ENCODE assay signal across 7 mouse cellular contexts in genomic region chr5:143328690-143329495, GRCm38 (mm10). TPM values are rescaled to one million over a fixed set of nuclear protein-coding genes. Genes with fewer than 3 reads are reported as not detected.
A peak's percentile ranks its signal among the peaks of the same experiment; 100 is the strongest.
DNase-seq lines count a peak whose midpoint lies in the region; ATAC-seq lines count a peak whose summit lies in the region.

Zdhhc4 (minus strand) TSS chr5:143329256.

- H3K27ac ChIP-seq in embryonic facial prominence, embryonic 12.5 days = peak within 1 kb of the TSS; percentile 72; the same call in 1 of the 2 replicates
- H3K27ac ChIP-seq in limb, embryonic 11.5 days (replicated peaks; ENCODE audit: low read depth, low read length) = no peak within 1 kb of the TSS
- peak within 1 kb of the TSS; percentile 53 for H3K27ac ChIP-seq in midbrain, embryonic 14.5 days (replicated peaks; ENCODE audit: low read depth, low read length)

- H3K9ac ChIP-seq in embryonic facial prominence, embryonic 12.5 days = peak within 1 kb of the TSS; percentile 88
- H3K9ac ChIP-seq in limb, embryonic 11.5 days (ENCODE audit: low read length) = peak within 1 kb of the TSS; percentile 88
- H3K9ac ChIP-seq in midbrain, embryonic 14.5 days (replicated peaks; ENCODE audit: low read length) = peak within 1 kb of the TSS; percentile 89

- peak; percentile 76 for ATAC-seq in embryonic facial prominence, embryonic 12.5 days (ENCODE audit: insufficient number of reproducible peaks, insufficient read depth, low FRiP score, low TSS enrichment)
- ATAC-seq in limb, embryonic 11.5 days (ENCODE audit: insufficient number of reproducible peaks, low FRiP score, low TSS enrichment, low read depth) = peak; percentile 40; the same call in 1 of the 2 replicates
- ATAC-seq in midbrain, embryonic 14.5 days (ENCODE audit: low FRiP score, low TSS enrichment) = peak; percentile 70; the same call in 1 of the 2 replicates

- H3K4me2 ChIP-seq in embryonic facial prominence, embryonic 12.5 days (replicated peaks) = peak within 1 kb of the TSS; percentile 95
- peak within 1 kb of the TSS; percentile 86 for H3K4me2 ChIP-seq in limb, embryonic 11.5 days (ENCODE audit: low read depth, severe bottlenecking)
- H3K4me2 ChIP-seq in midbrain, embryonic 14.5 days (ENCODE audit: low read length) = peak within 1 kb of the TSS; percentile 95

- peak; percentile 94 for DNase-seq in adrenal gland, postnatal 25 days
- peak; percentile 99 for DNase-seq in heart, adult 11 months
- peak; percentile 93 for DNase-seq in kidney, adult 18-20 months
- DNase-seq in limb, embryonic 11.5 days (ENCODE audit: low spot score) = peak; percentile 97
- peak; percentile 98 for DNase-seq in midbrain, embryonic 14.5 days
- DNase-seq in spleen, adult 18-20 months = peak; percentile 80 to 91

- peaks cover 16% of the 10 kb centered on the region for H3K4me1 ChIP-seq in embryonic facial prominence, embryonic 12.5 days
- peaks cover 5% of the 10 kb centered on the region for H3K4me1 ChIP-seq in limb, embryonic 11.5 days (ENCODE audit: control insufficient read depth, insufficient read depth, low read length)
- peaks cover 14% of the 10 kb centered on the region for H3K4me1 ChIP-seq in midbrain, embryonic 14.5 days (ENCODE audit: control insufficient read depth, insufficient read depth, low read length)

- peaks cover 28% of the 10 kb centered on the region for H3K36me3 ChIP-seq in embryonic facial prominence, embryonic 12.5 days
- peaks cover 6% of the 10 kb centered on the region; the same call in 1 of the 2 replicates for H3K36me3 ChIP-seq in limb, embryonic 11.5 days (ENCODE audit: control insufficient read depth, insufficient read depth, low read length)
- peaks cover 27% of the 10 kb centered on the region for H3K36me3 ChIP-seq in midbrain, embryonic 14.5 days (ENCODE audit: control insufficient read depth, insufficient read depth, low read length)

- H3K4me3 ChIP-seq in embryonic facial prominence, embryonic 12.5 days = peak within 1 kb of the TSS; percentile 98
- peak within 1 kb of the TSS; percentile 98 for H3K4me3 ChIP-seq in limb, embryonic 11.5 days (ENCODE audit: low read depth, low read length)
- H3K4me3 ChIP-seq in midbrain, embryonic 14.5 days (replicated peaks; ENCODE audit: low read depth, low read length) = peak within 1 kb of the TSS; percentile 94

- no peaks in the 10 kb centered on the region for H3K27me3 ChIP-seq in embryonic facial prominence, embryonic 12.5 days
- no peaks in the 10 kb centered on the region for H3K27me3 ChIP-seq in limb, embryonic 11.5 days (ENCODE audit: control insufficient read depth, insufficient read depth, low read length)
- H3K27me3 ChIP-seq in midbrain, embryonic 14.5 days (ENCODE audit: control insufficient read depth, insufficient read depth, low read length) = no peaks in the 10 kb centered on the region

- H3K9me3 ChIP-seq in embryonic facial prominence, embryonic 12.5 days = no peaks in the 10 kb centered on the region
- no peaks in the 10 kb centered on the region for H3K9me3 ChIP-seq in limb, embryonic 11.5 days (ENCODE audit: control insufficient read depth, low read length)
- no peaks in the 10 kb centered on the region for H3K9me3 ChIP-seq in midbrain, embryonic 14.5 days (ENCODE audit: control insufficient read depth, low read length)

- under 1% methylated on average over 57 of the region's 57 CpGs for WGBS in embryonic facial prominence, embryonic 12.5 days
- WGBS in limb, embryonic 11.5 days = under 1% methylated on average over 52 of the region's 57 CpGs
- under 1% methylated on average over 57 of the region's 57 CpGs for WGBS in midbrain, embryonic 14.5 days

RNA-seq across cellular contexts. Expression of gene Zdhhc4, which starts in this region (rescaled TPM):
- 58.7 and 66.5 TPM in 2 replicates for total RNA-seq in adrenal gland, postnatal 25 days (2021)
- 85.6 and 85.8 TPM in 2 replicates for polyA plus RNA-seq in embryonic facial prominence, embryonic 12.5 days (2016; fragmentation: Nextera tagmentation; extraction: Ambion mirVana)
- polyA plus RNA-seq in limb, embryonic 11.5 days (2014; fragmentation: Nextera tagmentation; extraction: Ambion mirVana) = 74.1 and 75.1 TPM in 2 replicates
- polyA plus RNA-seq in midbrain, embryonic 14.5 days (2014; fragmentation: Nextera tagmentation; extraction: Ambion mirVana) = 75.1 and 84.3 TPM in 2 replicates
